20 mouse cellular contexts compared by ENCODE assay signal in the genomic region with DNA sequence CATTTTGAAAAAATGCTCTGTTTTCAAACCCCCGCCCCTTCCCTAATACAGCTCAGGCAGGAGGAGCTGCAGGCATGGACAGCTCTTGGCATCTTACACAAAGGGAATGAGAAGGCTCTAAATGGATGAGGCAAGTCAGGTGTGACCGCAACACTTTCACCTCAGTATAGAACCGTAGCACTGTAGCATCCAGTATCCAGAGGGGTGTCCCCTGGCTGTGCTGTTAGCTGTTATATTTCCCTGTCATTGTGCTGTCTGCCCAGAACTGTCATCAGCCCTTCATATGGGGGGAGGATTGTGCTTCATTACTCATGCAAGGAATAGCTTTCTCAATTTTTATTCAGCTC.
DNase-seq lines count a peak whose midpoint lies in the region; ATAC-seq and TF ChIP-seq lines count a peak whose summit lies in the region.
"Had no signal": no experiment of that assay in that cellular context is flagged by ENCODE, and none has a peak within 500 bp of the region (broad histone marks: within the 10 kb centered on the region; RNA-seq: fewer than 3 reads in every experiment).

No protein-coding gene starts in this region.

- no peak overlapping the region for H3K4me3 ChIP-seq in forebrain, embryonic 13.5 days
- H3K4me3 ChIP-seq in forebrain, embryonic 11.5 days (ENCODE audit: low read depth, low read length), result no peak overlapping the region
- H3K4me3 ChIP-seq in hindbrain, embryonic 15.5 days, result no peak overlapping the region
- no peak overlapping the region for H3K4me3 ChIP-seq in hindbrain, embryonic 12.5 days
- no peak overlapping the region for H3K4me3 ChIP-seq in forebrain, postnatal 0 days (ENCODE audit: low read depth, low read length)
- no peak overlapping the region for H3K4me3 ChIP-seq in midbrain, postnatal 0 days (ENCODE audit: low read depth, low read length)
- H3K4me3 ChIP-seq: embryonic facial prominence, embryonic 15.5 days; heart, embryonic 13.5 days; intestine, embryonic 15.5 days; limb, embryonic 12.5 days; liver, embryonic 13.5 days had no signal

- peak; percentile 79 for ATAC-seq in forebrain, embryonic 13.5 days
- no peak for ATAC-seq in forebrain, embryonic 11.5 days (replicated peaks; ENCODE audit: low FRiP score)
- peak; percentile 48; the same call in 1 of the 2 replicates for ATAC-seq in hindbrain, embryonic 15.5 days (ENCODE audit: low FRiP score, low read depth)
- ATAC-seq in hindbrain, embryonic 12.5 days (ENCODE audit: low FRiP score), result no peak
- ATAC-seq in forebrain, postnatal 0 days, result peak; percentile 78
- no peak for ATAC-seq in midbrain, postnatal 0 days (ENCODE audit: low FRiP score)
- ATAC-seq: activated CD4-positive, CD25-positive, alpha-beta regulatory T cell, adult 4 months; intestine, embryonic 15.5 days had no signal

- peaks cover 10% of the 10 kb centered on the region; the same call in 1 of the 2 replicates for H3K4me1 ChIP-seq in forebrain, embryonic 13.5 days
- H3K4me1 ChIP-seq in forebrain, embryonic 11.5 days (replicated peaks; ENCODE audit: control insufficient read depth, insufficient read depth, low read length), result no peaks in the 10 kb centered on the region
- no peaks in the 10 kb centered on the region for H3K4me1 ChIP-seq in hindbrain, embryonic 15.5 days (replicated peaks)
- H3K4me1 ChIP-seq in hindbrain, embryonic 12.5 days, result no peaks in the 10 kb centered on the region
- no peaks in the 10 kb centered on the region; the same call in 1 of the 2 replicates for H3K4me1 ChIP-seq in forebrain, postnatal 0 days (ENCODE audit: insufficient read depth)
- H3K4me1 ChIP-seq in midbrain, postnatal 0 days (ENCODE audit: insufficient read depth, low read length), result no peaks in the 10 kb centered on the region
- H3K4me1 ChIP-seq: embryonic facial prominence, embryonic 15.5 days; intestine, embryonic 15.5 days; limb, embryonic 12.5 days; liver, embryonic 13.5 days had no signal

- 61% methylated on average over 3 of the region's 3 CpGs for WGBS in forebrain, embryonic 13.5 days
- 75% methylated on average over 3 of the region's 3 CpGs for WGBS in forebrain, embryonic 11.5 days
- 70% methylated on average over 3 of the region's 3 CpGs for WGBS in hindbrain, embryonic 15.5 days
- WGBS in hindbrain, embryonic 12.5 days, result 84% methylated on average over 3 of the region's 3 CpGs
- WGBS in forebrain, postnatal 0 days, result 59% methylated on average over 3 of the region's 3 CpGs
- 64% methylated on average over 3 of the region's 3 CpGs for WGBS in midbrain, postnatal 0 days

- TF ChIP-seq CTCF in forebrain, postnatal 0 days (IDR thresholded peaks at IDR 0.05; ENCODE audit: low read depth), result no peak
- TF ChIP-seq CTCF in midbrain, postnatal 0 days (IDR thresholded peaks at IDR 0.05), result no peak

- no peak for DNase-seq in forebrain, embryonic 11.5 days (ENCODE audit: low spot score)
- no peak for DNase-seq in forebrain, postnatal 0 days
- DNase-seq in midbrain, postnatal 0 days (ENCODE audit: low spot score), result peak; percentile 33
- no peak for DNase-seq in thymus, postnatal 36 days
- DNase-seq: adrenal gland, postnatal 10 days; cerebellum, postnatal 36 days; kidney, postnatal 36 days; liver, embryonic 13.5 days; lung, embryonic 14.5 days; lung, postnatal 4 days; thymus, postnatal 14 days had no signal

- peak overlapping the region; percentile 79 for H3K27ac ChIP-seq in forebrain, embryonic 13.5 days
- no peak overlapping the region for H3K27ac ChIP-seq in forebrain, embryonic 11.5 days (ENCODE audit: low read depth, low read length)
- no peak overlapping the region for H3K27ac ChIP-seq in hindbrain, embryonic 15.5 days (replicated peaks)
- H3K27ac ChIP-seq in hindbrain, embryonic 12.5 days, result no peak overlapping the region
- peak overlapping the region; percentile 75 for H3K27ac ChIP-seq in forebrain, postnatal 0 days (ENCODE audit: low read depth, low read length)
- H3K27ac ChIP-seq in midbrain, postnatal 0 days (ENCODE audit: low read depth, low read length), result no peak overlapping the region
- H3K27ac ChIP-seq: embryonic facial prominence, embryonic 15.5 days; heart, embryonic 13.5 days; intestine, embryonic 15.5 days; limb, embryonic 12.5 days; liver, embryonic 13.5 days had no signal

- H3K27me3 ChIP-seq in forebrain, embryonic 13.5 days, result no peaks in the 10 kb centered on the region
- no peaks in the 10 kb centered on the region for H3K27me3 ChIP-seq in forebrain, embryonic 11.5 days (ENCODE audit: control insufficient read depth, insufficient read depth, low read length)
- H3K27me3 ChIP-seq in hindbrain, embryonic 15.5 days, result no peaks in the 10 kb centered on the region
- H3K27me3 ChIP-seq in hindbrain, embryonic 12.5 days, result no peaks in the 10 kb centered on the region
- no peaks in the 10 kb centered on the region for H3K27me3 ChIP-seq in forebrain, postnatal 0 days (ENCODE audit: insufficient read depth, low read length)
- peaks cover 5% of the 10 kb centered on the region; the same call in 1 of the 2 replicates for H3K27me3 ChIP-seq in midbrain, postnatal 0 days (ENCODE audit: insufficient read depth, low read length)
- H3K27me3 ChIP-seq: embryonic facial prominence, embryonic 15.5 days; heart, embryonic 13.5 days; intestine, embryonic 15.5 days; limb, embryonic 12.5 days; liver, embryonic 13.5 days had no signal

- H3K4me2 ChIP-seq in forebrain, embryonic 13.5 days, result no peak overlapping the region
- H3K4me2 ChIP-seq in forebrain, embryonic 11.5 days (ENCODE audit: low read depth, low read length, severe bottlenecking), result no peak overlapping the region
- H3K4me2 ChIP-seq in hindbrain, embryonic 15.5 days, result no peak overlapping the region
- no peak overlapping the region for H3K4me2 ChIP-seq in hindbrain, embryonic 12.5 days (replicated peaks)
- H3K4me2 ChIP-seq in forebrain, postnatal 0 days (ENCODE audit: low read depth), result no peak overlapping the region
- no peak overlapping the region for H3K4me2 ChIP-seq in midbrain, postnatal 0 days (ENCODE audit: low read depth, low read length, poor library complexity, severe bottlenecking)
- H3K4me2 ChIP-seq: embryonic facial prominence, embryonic 15.5 days; heart, embryonic 13.5 days; intestine, embryonic 15.5 days; limb, embryonic 12.5 days; liver, embryonic 13.5 days; lung, embryonic 14.5 days had no signal

- H3K36me3 ChIP-seq in forebrain, embryonic 13.5 days (ENCODE audit: poor library complexity, severe bottlenecking), result no peaks in the 10 kb centered on the region
- no peaks in the 10 kb centered on the region for H3K36me3 ChIP-seq in forebrain, embryonic 11.5 days (ENCODE audit: control insufficient read depth, insufficient read depth, low read length)
- no peaks in the 10 kb centered on the region for H3K36me3 ChIP-seq in hindbrain, embryonic 15.5 days
- H3K36me3 ChIP-seq in hindbrain, embryonic 12.5 days, result no peaks in the 10 kb centered on the region
- H3K36me3 ChIP-seq in forebrain, postnatal 0 days (ENCODE audit: insufficient read depth), result no peaks in the 10 kb centered on the region
- no peaks in the 10 kb centered on the region for H3K36me3 ChIP-seq in midbrain, postnatal 0 days (ENCODE audit: insufficient read depth, low read length)
- H3K36me3 ChIP-seq: embryonic facial prominence, embryonic 15.5 days; G1E; heart, embryonic 13.5 days; intestine, embryonic 15.5 days; limb, embryonic 12.5 days; liver, embryonic 13.5 days had no signal

- no peaks in the 10 kb centered on the region for H3K9me3 ChIP-seq in forebrain, embryonic 13.5 days (replicated peaks)
- H3K9me3 ChIP-seq in forebrain, embryonic 11.5 days (ENCODE audit: control insufficient read depth, low read length), result no peaks in the 10 kb centered on the region
- no peaks in the 10 kb centered on the region for H3K9me3 ChIP-seq in hindbrain, embryonic 15.5 days
- no peaks in the 10 kb centered on the region for H3K9me3 ChIP-seq in hindbrain, embryonic 12.5 days (replicated peaks)
- no peaks in the 10 kb centered on the region for H3K9me3 ChIP-seq in forebrain, postnatal 0 days (ENCODE audit: low read length)
- H3K9me3 ChIP-seq in midbrain, postnatal 0 days (ENCODE audit: low read length), result no peaks in the 10 kb centered on the region
- H3K9me3 ChIP-seq: embryonic facial prominence, embryonic 15.5 days; heart, embryonic 13.5 days; intestine, embryonic 15.5 days; limb, embryonic 12.5 days; liver, embryonic 13.5 days had no signal

- no peak overlapping the region for H3K9ac ChIP-seq in forebrain, embryonic 13.5 days
- no peak overlapping the region for H3K9ac ChIP-seq in forebrain, embryonic 11.5 days (ENCODE audit: low read length)
- no peak overlapping the region for H3K9ac ChIP-seq in hindbrain, embryonic 15.5 days
- no peak overlapping the region for H3K9ac ChIP-seq in hindbrain, embryonic 12.5 days
- H3K9ac ChIP-seq in forebrain, postnatal 0 days, result no peak overlapping the region
- H3K9ac ChIP-seq in midbrain, postnatal 0 days (replicated peaks; ENCODE audit: low read length, poor library complexity, severe bottlenecking), result no peak overlapping the region
- H3K9ac ChIP-seq: embryonic facial prominence, embryonic 15.5 days; heart, embryonic 13.5 days; intestine, embryonic 15.5 days; limb, embryonic 12.5 days; liver, embryonic 13.5 days; lung, embryonic 14.5 days had no signal

Comparison
In these comparisons a context has a peak if more than half of its experiments do, and no peak if none do; other contexts are left out.
1. ATAC-seq: peak in forebrain, embryonic 13.5 days (single experiment), hindbrain, embryonic 15.5 days (single experiment) and forebrain, postnatal 0 days (single experiment); none in forebrain, embryonic 11.5 days (single experiment), hindbrain, embryonic 12.5 days (single experiment) and midbrain, postnatal 0 days (single experiment).
2. H3K27ac ChIP-seq: peak in forebrain, embryonic 13.5 days (single experiment) and forebrain, postnatal 0 days (single experiment); none in forebrain, embryonic 11.5 days (single experiment), hindbrain, embryonic 15.5 days (single experiment), hindbrain, embryonic 12.5 days (single experiment) and midbrain, postnatal 0 days (single experiment).